Mouse (Mus musculus) stomach, postnatal 0 days (tissue): ENCODE results near the gene Ces3a.

Experiments
- CTCF ChIP-seq: IDR thresholded peaks from 2 replicates; pipeline ENCODE4 v1.5.1; 2016; ENCODE audit warnings: antibody characterized with exemption, low read depth, mild to moderate bottlenecking, moderate library complexity
- EP300 ChIP-seq: optimal IDR thresholded peaks from 2 replicates; pipeline ENCODE3; 2016; ENCODE audit warnings: antibody characterized with exemption

DNA sequence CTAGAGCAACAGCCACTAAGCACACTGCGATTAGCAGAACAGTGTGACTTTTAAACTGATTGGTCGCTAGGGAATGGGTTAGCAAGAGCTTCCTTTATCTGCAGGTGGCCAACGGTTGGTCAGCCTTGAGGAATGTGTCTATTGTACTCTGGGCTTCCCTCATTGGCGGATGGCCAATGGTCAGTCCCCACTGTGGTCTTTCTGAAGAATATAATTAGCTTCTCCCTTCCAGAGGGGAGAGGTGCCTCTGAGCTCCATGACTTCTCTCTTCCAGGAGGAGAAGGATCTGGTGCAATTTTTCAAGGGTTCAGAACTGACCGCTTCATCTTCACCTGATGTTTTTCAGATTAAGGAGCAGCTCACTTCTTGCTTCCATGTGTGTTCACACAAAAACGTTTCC lies 28.7 kb downstream of the Ces3a start:
- TF ChIP-seq EP300 (no peak), CTCF (no peak)
